Mouse (Mus musculus) hindbrain, embryonic 12.5 days (tissue): ENCODE results near the gene Mark1. TPM values are rescaled to one million over a fixed set of nuclear protein-coding genes. Genes with fewer than 3 reads are reported as not detected.

Experiments
- ATAC-seq: fragments of 200-750 bp; cut with Nextera tagmentation; 2 replicates; pipeline ENCODE4 v1.8.0; 2017; ENCODE audit warnings: moderate TSS enrichment; ENCODE audit not compliant: low FRiP score
- H3K27ac ChIP-seq: fragments of 300-500 bp; sonication (generic); 2 replicates; pipeline ENCODE4 v1.5.1; 2016; ENCODE audit warnings: mild to moderate bottlenecking
- H3K27me3 ChIP-seq: fragments of 300-500 bp; sonication (generic); 2 replicates; pipeline ENCODE4 v1.6.1; 2016; ENCODE audit warnings: mild to moderate bottlenecking
- H3K36me3 ChIP-seq: fragments of 300-500 bp; sonication (generic); 2 replicates; pipeline ENCODE4 v1.6.1; 2016; ENCODE audit warnings: mild to moderate bottlenecking
- H3K4me1 ChIP-seq: fragments of 300-500 bp; sonication (generic); 2 replicates; pipeline ENCODE4 v1.6.1; 2016
- H3K4me2 ChIP-seq: fragments of 300-500 bp; sonication (generic); replicated peaks from 2 replicates; pipeline ENCODE4 v1.6.1; 2016; ENCODE audit warnings: mild to moderate bottlenecking
- H3K4me3 ChIP-seq: fragments of 300-500 bp; sonication (generic); 2 replicates; pipeline ENCODE4 v1.5.1; 2016; ENCODE audit warnings: mild to moderate bottlenecking
- H3K9ac ChIP-seq: fragments of 300-500 bp; sonication (generic); 2 replicates; pipeline ENCODE4 v1.6.1; 2016; ENCODE audit warnings: mild to moderate bottlenecking, moderate library complexity
- H3K9me3 ChIP-seq: fragments of 300-500 bp; sonication (generic); replicated peaks from 2 replicates; pipeline ENCODE4 v1.6.1; 2016; ENCODE audit warnings: mild to moderate bottlenecking
- WGBS: fragments of 180-500 bp; shearing (Covaris S2); methylation state at CpG from one replicate; pipeline ENCODE4 v1.1.7; 2016; 5-methylcytosine and 5-hydroxymethylcytosine counted together
- polyA plus RNA-seq: library from polyadenylated mRNA; unstranded; fragments of >200 nt; fragmentation: Nextera tagmentation; extraction: Ambion mirVana; gene quantifications from 2 replicates; pipeline ENCODE4 v1.2.1, GENCODE M21; 2016

Gene Mark1
- polyA plus RNA-seq, 1 experiment from 2014 or later = 7.5 TPM

- no peak overlapping the region for H3K4me3 ChIP-seq
- WGBS = 78% methylated on average over 6 of the region's 6 CpGs
- H3K27ac ChIP-seq = no peak overlapping the region
- H3K9me3 ChIP-seq = no peaks in the 10 kb centered on the region
- no peak overlapping the region for H3K9ac ChIP-seq
- ATAC-seq = no peak
- no peak overlapping the region for H3K4me2 ChIP-seq
- peaks cover 68% of the 10 kb centered on the region for H3K36me3 ChIP-seq
- no peaks in the 10 kb centered on the region for H3K27me3 ChIP-seq
- no peaks in the 10 kb centered on the region for H3K4me1 ChIP-seq
Measured at GRCm38 (mm10) chr1:184911861-184912260, 87.5 kb downstream of the Mark1 start.

- peaks cover 69% of the 10 kb centered on the region for H3K36me3 ChIP-seq
- no peak overlapping the region for H3K4me2 ChIP-seq
- H3K4me1 ChIP-seq = peaks cover 20% of the 10 kb centered on the region
- H3K9ac ChIP-seq = no peak overlapping the region
- no peak overlapping the region for H3K27ac ChIP-seq
- WGBS = 64% methylated on average over 9 of the region's 9 CpGs
- H3K27me3 ChIP-seq = no peaks in the 10 kb centered on the region
- ATAC-seq = no peak
- H3K9me3 ChIP-seq = no peaks in the 10 kb centered on the region
- H3K4me3 ChIP-seq = no peak overlapping the region
Measured at GRCm38 (mm10) chr1:184908558-184908957, 90.8 kb downstream of the Mark1 start.

DNA sequence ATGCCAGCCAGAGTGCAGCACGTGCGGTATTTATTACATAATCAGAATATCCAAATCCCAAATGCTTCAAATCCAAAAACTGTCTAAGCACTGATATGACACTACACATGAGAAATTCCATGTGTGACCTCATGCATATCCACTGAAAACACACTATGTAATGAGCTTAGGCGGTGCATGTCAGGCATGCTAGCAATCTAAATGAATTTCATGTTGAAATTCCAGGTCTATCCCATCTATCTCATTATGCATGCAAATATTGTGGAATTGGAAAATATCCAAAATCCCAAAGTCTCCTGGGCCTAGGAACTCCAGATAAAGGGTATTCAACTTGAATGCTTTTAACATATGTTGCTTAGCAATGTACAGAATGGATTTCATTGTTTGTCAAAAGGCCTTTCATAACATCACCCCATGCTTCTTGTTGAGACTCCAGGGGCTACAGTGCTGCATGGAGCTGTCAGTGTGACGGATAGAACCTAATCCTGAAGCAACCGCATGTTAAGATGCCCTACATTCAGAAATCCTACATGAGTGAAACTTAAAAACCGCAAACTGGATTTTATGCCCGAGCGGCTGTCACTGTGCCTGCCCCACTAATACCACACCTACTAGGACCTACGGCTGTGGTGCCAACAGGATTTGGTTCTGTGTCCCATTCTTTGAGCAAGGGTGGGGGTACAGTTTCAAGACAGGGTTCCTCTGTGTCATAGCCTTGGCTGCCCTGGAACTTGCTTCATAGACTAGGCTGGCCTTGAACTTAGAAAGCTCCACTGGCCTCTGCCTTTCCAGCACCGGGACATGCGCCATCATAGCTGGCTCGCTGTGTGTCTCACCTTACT, 93.2 kb downstream of the Mark1 start:
- Histone ChIP-seq H3K36me3 (peaks cover 56% of the 10 kb centered on the region), H3K9me3 (no peaks in the 10 kb centered on the region), H3K4me1 (peaks cover 24% of the 10 kb centered on the region), H3K4me2 (no peak overlapping the region), H3K4me3 (no peak overlapping the region), H3K27me3 (no peaks in the 10 kb centered on the region), H3K9ac (no peak overlapping the region), H3K27ac (peak overlapping the region; percentile 35; the same call in 1 of the 2 replicates)
- 67% methylated on average over 12 of the region's 12 CpGs for WGBS
- ATAC-seq = peak; percentile 73

GRCm38 (mm10) chr1:184905371-184905770, 94.0 kb downstream of the Mark1 start:
- peak; percentile 63 for ATAC-seq
- WGBS = 57% methylated on average over 19 of the region's 19 CpGs

GRCm38 (mm10) chr1:184903697-184904096, 95.7 kb downstream of the Mark1 start:
- H3K9me3 ChIP-seq = no peaks in the 10 kb centered on the region
- no peak overlapping the region for H3K27ac ChIP-seq
- ATAC-seq = 0 out of 2 replicates have a peak, but pooled peaks have one; percentile 15
- no peak overlapping the region for H3K4me3 ChIP-seq
- no peaks in the 10 kb centered on the region for H3K27me3 ChIP-seq
- H3K4me1 ChIP-seq = peaks cover 24% of the 10 kb centered on the region
- no peak overlapping the region for H3K9ac ChIP-seq
- peaks cover 46% of the 10 kb centered on the region for H3K36me3 ChIP-seq
- 53% methylated on average over 7 of the region's 7 CpGs for WGBS
- no peak overlapping the region for H3K4me2 ChIP-seq

More at GRCm38 (mm10) chr1:184905371-184905770, 94.0 kb downstream of the Mark1 start:
- Histone ChIP-seq H3K27ac (peak overlapping the region; percentile 45; the same call in 1 of the 2 replicates), H3K4me3 (no peak overlapping the region), H3K4me1 (peaks cover 24% of the 10 kb centered on the region), H3K4me2 (no peak overlapping the region), H3K9me3 (no peaks in the 10 kb centered on the region), H3K36me3 (peaks cover 54% of the 10 kb centered on the region), H3K9ac (no peak overlapping the region), H3K27me3 (no peaks in the 10 kb centered on the region)

- no peak for ATAC-seq
- Histone ChIP-seq H3K27ac (no peak overlapping the region), H3K9ac (no peak overlapping the region), H3K4me2 (no peak overlapping the region), H3K9me3 (no peaks in the 10 kb centered on the region), H3K4me1 (peaks cover 24% of the 10 kb centered on the region), H3K27me3 (no peaks in the 10 kb centered on the region), H3K4me3 (no peak overlapping the region), H3K36me3 (peaks cover 45% of the 10 kb centered on the region)
- WGBS = 52% methylated on average over 7 of the region's 7 CpGs
Measured at GRCm38 (mm10) chr1:184902886-184903285, 96.5 kb downstream of the Mark1 start.

- Histone ChIP-seq H3K9ac (no peak overlapping the region), H3K4me3 (no peak overlapping the region), H3K4me2 (no peak overlapping the region), H3K4me1 (no peaks in the 10 kb centered on the region), H3K9me3 (no peaks in the 10 kb centered on the region), H3K27me3 (no peaks in the 10 kb centered on the region), H3K27ac (no peak overlapping the region), H3K36me3 (peaks cover 17% of the 10 kb centered on the region)
- 73% methylated on average over 16 of the region's 16 CpGs for WGBS
- no peak for ATAC-seq
Measured at GRCm38 (mm10) chr1:184897350-184897749, 102.0 kb downstream of the Mark1 start.

DNA sequence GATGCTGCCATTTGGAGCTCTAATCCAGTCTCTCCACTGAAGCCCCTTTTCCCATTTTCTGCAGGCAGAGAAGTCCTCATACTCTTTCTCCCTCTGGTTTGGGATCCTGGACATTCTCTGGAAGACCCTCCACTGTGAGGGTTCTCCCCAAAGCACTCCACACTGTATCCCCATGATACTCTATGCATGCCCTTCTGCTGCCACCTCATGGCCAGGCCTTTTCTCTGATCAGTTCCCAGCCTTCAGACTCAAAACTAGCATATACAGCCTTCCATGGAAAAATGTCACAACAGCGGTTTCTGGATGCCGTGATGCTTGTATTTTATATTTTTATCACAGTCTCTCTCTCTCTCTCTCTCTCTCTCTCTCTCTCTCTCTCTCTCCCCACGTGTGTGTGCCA, 107.4 kb downstream of the Mark1 start:
- no peak for ATAC-seq
- Histone ChIP-seq H3K27ac (no peak overlapping the region), H3K4me3 (no peak overlapping the region), H3K4me2 (no peak overlapping the region), H3K27me3 (no peaks in the 10 kb centered on the region), H3K36me3 (no peaks in the 10 kb centered on the region), H3K9me3 (no peaks in the 10 kb centered on the region), H3K9ac (no peak overlapping the region), H3K4me1 (no peaks in the 10 kb centered on the region)
- WGBS = 79% methylated on average over 3 of the region's 3 CpGs

DNA sequence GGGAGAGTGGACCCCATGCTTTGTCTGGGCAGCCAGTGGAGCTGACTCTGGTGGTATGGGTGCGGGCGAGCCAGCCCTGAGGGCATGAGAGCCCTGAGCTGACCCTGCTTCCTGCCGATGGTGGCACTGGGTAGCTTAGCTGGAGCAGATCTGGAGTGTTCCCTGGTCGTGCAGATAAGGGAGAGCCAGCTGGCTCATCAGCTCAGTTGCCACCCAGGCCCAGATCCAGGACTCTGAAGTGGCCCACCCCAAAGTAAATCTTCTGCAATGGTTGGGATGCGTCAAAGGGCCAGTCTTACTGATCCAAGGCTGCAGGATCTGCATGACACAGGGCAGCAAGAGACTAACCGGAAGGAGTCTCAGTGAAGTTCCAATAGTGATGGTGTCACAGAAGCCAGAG, 109.9 kb downstream of the Mark1 start:
- H3K27ac ChIP-seq = no peak overlapping the region
- ATAC-seq = no peak
- no peaks in the 10 kb centered on the region for H3K9me3 ChIP-seq
- no peak overlapping the region for H3K9ac ChIP-seq
- H3K4me2 ChIP-seq = no peak overlapping the region
- H3K4me1 ChIP-seq = no peaks in the 10 kb centered on the region
- no peak overlapping the region for H3K4me3 ChIP-seq
- H3K27me3 ChIP-seq = 0 out of 2 replicates have a peak, but pooled peaks cover 6% of the 10 kb centered on the region
- WGBS = 91% methylated on average over 6 of the region's 6 CpGs
- H3K36me3 ChIP-seq = no peaks in the 10 kb centered on the region

- Histone ChIP-seq H3K9ac (no peak overlapping the region), H3K4me3 (no peak overlapping the region)
Measured at GRCm38 (mm10) chr1:184886160-184886559, 113.2 kb downstream of the Mark1 start.

DNA sequence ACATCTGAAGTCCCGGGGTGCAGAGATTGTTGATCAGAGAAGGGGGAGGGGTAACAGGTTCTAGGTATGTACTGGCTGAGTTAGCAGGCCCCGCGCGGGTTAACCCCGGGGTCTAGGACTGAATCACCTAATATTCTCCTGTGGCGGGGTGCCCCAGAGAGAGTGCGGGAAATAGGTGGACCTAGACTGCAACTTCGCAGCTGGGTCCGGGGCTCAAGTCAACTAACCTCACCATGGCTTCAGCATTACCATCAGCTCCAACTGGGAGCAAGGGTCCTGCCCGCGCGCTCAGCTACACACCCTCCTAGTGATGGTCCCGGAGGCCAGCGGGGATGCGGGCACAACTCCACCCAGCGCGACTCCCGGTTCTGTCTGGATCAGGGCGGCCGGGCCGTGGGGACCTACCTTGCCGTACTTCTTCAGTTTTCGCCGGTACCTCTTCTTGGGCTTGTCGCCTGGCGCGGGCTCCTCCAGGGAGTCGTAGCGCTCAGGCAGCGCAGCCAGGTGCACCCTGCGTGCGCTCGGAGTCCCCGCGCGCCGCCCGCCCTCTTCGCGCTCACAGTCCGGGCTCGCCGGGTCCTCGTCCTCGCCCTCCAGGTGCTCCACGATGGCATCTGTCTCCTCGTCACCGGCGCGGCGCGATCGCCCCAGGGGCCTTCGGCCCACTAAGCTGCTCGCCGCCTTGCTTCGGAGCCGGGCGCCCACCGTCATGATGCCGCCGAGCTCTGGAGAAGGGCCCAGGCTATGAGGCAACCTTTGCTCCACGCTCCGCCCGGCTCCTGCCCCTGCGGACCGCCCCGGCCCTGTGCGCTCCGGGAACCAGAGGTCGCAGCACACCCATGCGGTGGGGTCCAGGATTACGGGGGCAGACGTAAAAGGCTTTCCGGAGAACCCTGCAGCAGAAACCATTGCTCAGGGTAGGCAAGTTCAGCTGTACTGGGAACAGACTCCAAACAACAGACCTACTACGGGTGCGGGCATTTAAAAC, 116.8 kb downstream of the Mark1 start, which contains the start of gene C130074G19Rik:
TSS of gene C130074G19Rik (minus strand) at position 938 of the 988 bp plus-strand sequence.
- H3K27ac ChIP-seq = no peak within 1 kb of the TSS
- peak; percentile 58 for ATAC-seq
- H3K4me2 ChIP-seq = peak within 1 kb of the TSS; percentile 84
- H3K27me3 ChIP-seq = peaks cover 42% of the 10 kb centered on the region
- no peaks in the 10 kb centered on the region for H3K36me3 ChIP-seq
- peak within 1 kb of the TSS; percentile 55 for H3K9ac ChIP-seq
- H3K4me1 ChIP-seq = peaks cover 10% of the 10 kb centered on the region
- no peaks in the 10 kb centered on the region for H3K9me3 ChIP-seq
- H3K4me3 ChIP-seq = peak within 1 kb of the TSS; percentile 44
- WGBS = 3% methylated on average over 77 of the region's 77 CpGs

More at GRCm38 (mm10) chr1:184886160-184886559, 113.2 kb downstream of the Mark1 start:
- peaks cover 36% of the 10 kb centered on the region for H3K27me3 ChIP-seq
- no peaks in the 10 kb centered on the region for H3K9me3 ChIP-seq
- H3K4me1 ChIP-seq = peaks cover 10% of the 10 kb centered on the region
- H3K36me3 ChIP-seq = no peaks in the 10 kb centered on the region
- H3K27ac ChIP-seq = no peak overlapping the region
- WGBS = 57% methylated on average over 1 of the region's 1 CpGs
- no peak overlapping the region for H3K4me2 ChIP-seq
- no peak for ATAC-seq

GRCm38 (mm10) chr1:184881861-184882260, 117.5 kb downstream of the Mark1 start:
- H3K4me2 ChIP-seq = no peak overlapping the region
- no peaks in the 10 kb centered on the region for H3K9me3 ChIP-seq
- WGBS = 67% methylated on average over 7 of the region's 7 CpGs
- H3K27me3 ChIP-seq = peaks cover 42% of the 10 kb centered on the region
- H3K4me1 ChIP-seq = peaks cover 10% of the 10 kb centered on the region
- ATAC-seq = no peak
- peak overlapping the region; percentile 44; the same call in 1 of the 2 replicates for H3K4me3 ChIP-seq
- no peaks in the 10 kb centered on the region for H3K36me3 ChIP-seq
- H3K9ac ChIP-seq = no peak overlapping the region
- no peak overlapping the region for H3K27ac ChIP-seq
